Comparison of ENCODE assay signal across 8 mouse cellular contexts in the genomic region with DNA sequence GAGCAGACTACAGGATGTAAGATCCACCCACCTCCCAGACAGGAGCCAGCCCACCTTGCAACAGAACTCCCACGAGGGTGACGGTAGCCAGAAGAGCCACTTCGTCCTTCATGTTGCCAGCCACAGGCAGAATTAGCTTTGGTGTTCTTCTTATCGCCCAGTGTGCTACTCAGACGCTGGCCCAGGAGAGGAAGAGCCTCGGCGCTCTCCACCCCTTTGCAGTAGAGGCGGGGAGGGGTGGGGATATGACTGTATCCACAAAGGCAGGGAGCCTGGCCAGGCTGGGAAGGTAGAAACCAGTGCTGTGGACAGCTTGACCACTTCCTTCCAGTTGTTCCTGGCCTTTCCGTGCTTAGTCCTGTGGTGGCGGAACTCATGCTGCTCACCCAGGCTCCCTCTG. TPM values are rescaled to one million over a fixed set of nuclear protein-coding genes. Genes with fewer than 3 reads are reported as not detected.
DNase-seq lines count a peak whose midpoint lies in the region; ATAC-seq and TF ChIP-seq lines count a peak whose summit lies in the region.

Gene Ltc4s, minus strand, starts transcription at position 293 of the 400 bp plus-strand sequence.

- no peaks in the 10 kb centered on the region for H3K27me3 ChIP-seq in ES-Bruce4 (ENCODE audit: control insufficient read depth, insufficient read depth, low read length, poor library complexity, severe bottlenecking)
- H3K27me3 ChIP-seq in forebrain, embryonic 16.5 days (replicated peaks; ENCODE audit: control insufficient read depth, insufficient read depth, low read length): 0 out of 2 replicates have a peak, but pooled peaks cover 4% of the 10 kb centered on the region
- peaks cover 44% of the 10 kb centered on the region for H3K27me3 ChIP-seq in midbrain, embryonic 13.5 days

- ATAC-seq in forebrain, embryonic 16.5 days: no peak
- no peak for ATAC-seq in midbrain, embryonic 13.5 days

- peaks cover 4% of the 10 kb centered on the region for H3K4me1 ChIP-seq in ES-Bruce4 (ENCODE audit: control insufficient read depth, insufficient read depth, low read length)
- peaks cover 16% of the 10 kb centered on the region for H3K4me1 ChIP-seq in forebrain, embryonic 16.5 days (replicated peaks; ENCODE audit: control insufficient read depth, insufficient read depth, low read length)
- peaks cover 20% of the 10 kb centered on the region for H3K4me1 ChIP-seq in midbrain, embryonic 13.5 days (replicated peaks)

- no peak within 1 kb of the TSS for H3K4me2 ChIP-seq in forebrain, embryonic 16.5 days (ENCODE audit: low read length)
- H3K4me2 ChIP-seq in midbrain, embryonic 13.5 days (replicated peaks): peak within 1 kb of the TSS; percentile 94

- 57% methylated on average over 10 of the region's 10 CpGs for WGBS in forebrain, embryonic 16.5 days
- WGBS in midbrain, embryonic 13.5 days: 51% methylated on average over 10 of the region's 10 CpGs

- H3K9me3 ChIP-seq in ES-Bruce4 (replicated peaks; ENCODE audit: control insufficient read depth, insufficient read depth, low read length, poor library complexity, severe bottlenecking): no peaks in the 10 kb centered on the region
- no peaks in the 10 kb centered on the region for H3K9me3 ChIP-seq in forebrain, embryonic 16.5 days (ENCODE audit: control insufficient read depth, low read length)
- H3K9me3 ChIP-seq in midbrain, embryonic 13.5 days: no peaks in the 10 kb centered on the region

- TF ChIP-seq POLR2A in ES-Bruce4 (IDR thresholded peaks at IDR 0.05; ENCODE audit: insufficient read depth, low read length): no peak

- H3K9ac ChIP-seq in ES-Bruce4 (ENCODE audit: low read depth, poor library complexity, severe bottlenecking): peak within 1 kb of the TSS; percentile 83
- no peak within 1 kb of the TSS for H3K9ac ChIP-seq in forebrain, embryonic 16.5 days (replicated peaks; ENCODE audit: low read depth, low read length)
- no peak within 1 kb of the TSS for H3K9ac ChIP-seq in midbrain, embryonic 13.5 days (replicated peaks)

- H3K27ac ChIP-seq in ES-Bruce4 (ENCODE audit: insufficient read depth, low read length): no peak within 1 kb of the TSS
- no peak within 1 kb of the TSS for H3K27ac ChIP-seq in forebrain, embryonic 16.5 days (ENCODE audit: low read length)
- no peak within 1 kb of the TSS for H3K27ac ChIP-seq in midbrain, embryonic 13.5 days

- no peak for TF ChIP-seq CTCF in ES-Bruce4 (IDR thresholded peaks at IDR 0.05; ENCODE audit: low read depth, low read length)

- no peak for DNase-seq in adrenal gland, adult 18-20 months (ENCODE audit: low spot score in 2 of 2)
- no peak for DNase-seq in adrenal gland, postnatal 4 days (ENCODE audit: low spot score in 2 of 2)
- peak; percentile 42 to 72 for DNase-seq in kidney, postnatal 25 days
- no peak for DNase-seq in embryo, embryonic 10 days (ENCODE audit: low spot score)
- DNase-seq in urinary bladder, postnatal 4 days (ENCODE audit: low spot score in 2 of 2): no peak

- peak within 1 kb of the TSS; percentile 81 for H3K4me3 ChIP-seq in ES-Bruce4 (ENCODE audit: low read depth, low read length)
- peak within 1 kb of the TSS; percentile 64 for H3K4me3 ChIP-seq in forebrain, embryonic 16.5 days (replicated peaks; ENCODE audit: low read length)
- peak within 1 kb of the TSS; percentile 61 for H3K4me3 ChIP-seq in midbrain, embryonic 13.5 days (replicated peaks)

- H3K36me3 ChIP-seq in ES-Bruce4 (ENCODE audit: control insufficient read depth, insufficient read depth, low read length, poor library complexity, severe bottlenecking): no peaks in the 10 kb centered on the region
- peaks cover 10% of the 10 kb centered on the region for H3K36me3 ChIP-seq in forebrain, embryonic 16.5 days (ENCODE audit: control insufficient read depth, insufficient read depth)
- H3K36me3 ChIP-seq in midbrain, embryonic 13.5 days: peaks cover 19% of the 10 kb centered on the region

- no peak for TF ChIP-seq EP300 in ES-Bruce4 (IDR thresholded peaks at IDR 0.05; ENCODE audit: insufficient read depth, low read depth, low read length)

RNA-seq across cellular contexts. Expression of gene Ltc4s, which starts in this region (rescaled TPM):
- 10 to 100 TPM; 15.2 to 46.9 TPM for total RNA-seq in adrenal gland, adult 18-20 months (2021)
- 1 to 10 TPM; 4.4 to 6.0 TPM for total RNA-seq in adrenal gland, postnatal 4 days (2021)
- 2.7 and 3.1 TPM in 2 replicates for polyA plus RNA-seq in ES-Bruce4 (2011; ENCODE audit: insufficient read depth, insufficient read length, low read depth, missing spikeins)
- polyA plus RNA-seq in forebrain, embryonic 16.5 days (2015; fragmentation: Nextera tagmentation; extraction: Ambion mirVana): 1.6 TPM in 2 replicates
- polyA plus RNA-seq in midbrain, embryonic 13.5 days (2015; fragmentation: Nextera tagmentation; extraction: Ambion mirVana): 0.89 and 1.2 TPM in 2 replicates

Comparison
In these comparisons a context has a peak if more than half of its experiments do, and no peak if none do; other contexts are left out.
1. DNase-seq: peak in kidney, postnatal 25 days (2 of 2); none in adrenal gland, adult 18-20 months (0 of 2), adrenal gland, postnatal 4 days (0 of 2), embryo, embryonic 10 days (single experiment) and urinary bladder, postnatal 4 days (0 of 2).
2. Peak in every context shown above with its lines, with median percentiles within 50 percentile points of each other: H3K4me3 ChIP-seq.